Mouse (Mus musculus): ENCODE results near the gene Lpar2.

Gene Lpar2

GRCm38 (mm10) chr8:69870003-69870765 is 48.0 kb downstream of the Lpar2 start:
- DNase-seq, result no peak

- DNase-seq, result no peak
Observed at GRCm38 (mm10) chr8:69870907-69871306, 48.7 kb downstream of the Lpar2 start.

GRCm38 (mm10) chr8:69874155-69874554 is 51.9 kb downstream of the Lpar2 start:
- peak; percentile 80 for DNase-seq

DNA sequence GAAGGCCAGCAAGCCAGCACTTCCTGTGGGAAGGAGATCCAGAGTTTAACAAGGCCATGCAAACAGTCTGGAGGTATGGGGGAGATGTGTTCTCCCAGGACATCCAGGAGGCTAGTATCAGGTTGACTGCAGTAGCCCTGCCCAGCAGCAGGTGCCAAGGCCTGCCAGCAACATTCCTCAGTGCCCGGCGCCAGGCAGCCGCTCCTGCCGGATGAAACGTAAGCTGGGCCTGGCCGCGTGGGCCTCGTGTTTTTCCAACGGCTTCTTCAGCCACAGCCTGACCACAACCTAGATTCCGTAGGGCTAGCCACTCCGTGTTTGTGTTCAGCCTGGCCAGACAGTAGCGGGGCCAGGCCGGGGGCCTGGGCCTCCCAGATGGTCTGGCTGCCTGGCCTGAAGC is 52.4 kb downstream of the Lpar2 start:
- DNase-seq, result no peak

- no peak for DNase-seq
Observed at GRCm38 (mm10) chr8:69876097-69876496, 53.9 kb downstream of the Lpar2 start.

- DNase-seq, result no peak
Observed at GRCm38 (mm10) chr8:69876967-69877366, 54.7 kb downstream of the Lpar2 start.

DNA sequence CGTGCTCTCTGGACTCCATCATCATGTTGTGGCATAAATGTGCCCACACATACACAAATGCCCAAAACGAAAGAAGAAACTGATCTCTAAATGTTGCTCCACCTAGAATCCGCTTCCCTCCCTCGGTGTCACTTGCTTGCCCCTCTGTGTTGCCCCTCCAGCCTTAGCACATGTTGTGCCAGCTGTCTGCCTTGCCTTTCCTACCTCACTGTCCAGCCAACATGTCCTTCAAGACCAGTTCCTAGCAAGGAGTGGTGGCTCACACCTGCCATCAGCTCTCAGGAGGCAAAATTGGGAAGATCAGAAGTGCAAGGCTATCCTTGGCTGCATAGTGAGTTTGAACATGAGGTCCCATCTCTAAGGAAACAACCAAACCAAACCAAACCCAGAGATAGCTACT is 55.2 kb downstream of the Lpar2 start:
- no peak for DNase-seq

- no peak for DNase-seq
Observed at GRCm38 (mm10) chr8:69877992-69878391, 55.8 kb downstream of the Lpar2 start.

- no peak for DNase-seq
Observed at GRCm38 (mm10) chr8:69879678-69880077, 57.4 kb downstream of the Lpar2 start.

All from kidney, adult 18-20 months (tissue).